Mouse (Mus musculus): Measurements from ENCODE around the gene Hoxa4.

Hoxa4 gene

DNA sequence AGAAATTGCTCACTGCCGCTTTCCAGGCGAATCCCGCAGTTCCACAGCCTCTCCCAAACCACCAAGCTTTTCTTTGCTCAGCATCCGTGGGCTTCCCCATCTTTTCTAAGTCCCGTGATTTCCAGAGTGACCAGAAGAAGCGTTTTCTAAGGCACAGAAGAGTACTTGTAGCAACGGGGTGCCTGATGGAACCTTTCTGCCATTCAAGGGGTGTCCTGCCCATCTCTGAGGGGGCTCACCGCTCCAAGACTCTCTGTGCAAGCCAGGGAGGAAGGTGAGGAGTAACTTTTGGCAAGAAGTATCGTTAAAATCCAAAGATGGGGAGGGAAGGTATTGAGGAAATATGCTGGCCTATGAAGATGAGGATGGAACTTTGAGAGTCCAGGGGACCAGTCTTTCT is 13.7 kb downstream of the Hoxa4 start:
- DNase-seq, result no peak

DNA sequence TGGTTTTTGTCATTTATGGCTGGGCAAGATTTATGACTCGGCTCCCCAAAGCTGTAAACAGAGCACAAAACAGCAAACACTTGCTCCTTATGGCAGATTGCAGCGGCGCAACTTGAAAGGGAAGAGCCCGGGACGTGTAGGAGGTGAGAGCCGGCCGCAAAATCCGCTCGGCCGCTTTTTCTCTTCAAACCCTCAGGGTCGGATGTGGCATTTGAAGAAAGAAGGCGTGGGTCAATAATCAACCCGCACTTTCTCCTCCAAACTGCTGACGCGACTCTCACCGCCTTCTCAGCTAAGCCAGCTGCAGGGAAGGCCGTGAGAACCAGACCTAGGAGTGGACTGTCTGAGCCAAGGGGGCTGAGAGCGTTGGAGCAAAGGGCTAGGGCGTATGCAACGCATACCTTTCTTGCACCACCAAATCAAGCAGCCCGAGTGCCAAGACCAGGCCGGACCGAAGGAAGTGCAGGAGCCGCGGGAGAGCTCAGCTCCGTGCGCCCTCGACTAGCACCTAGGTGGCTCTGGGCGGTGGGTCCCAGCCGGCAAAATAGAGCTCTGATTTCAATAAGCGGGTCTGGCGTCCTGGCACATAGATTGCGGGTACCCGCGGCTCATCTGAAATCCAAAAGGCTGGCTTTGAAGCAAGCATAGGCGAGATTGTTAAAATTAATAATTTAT is 14.4 kb downstream of the Hoxa4 start, which contains the start of gene 5730596B20Rik:
5730596B20Rik (plus strand) TSS at position 438 of the 675 bp plus-strand sequence.
- no peak for DNase-seq

- no peak for DNase-seq
These were observed 15.2 kb downstream of the Hoxa4 start for GRCm38 (mm10) chr6:52176391-52176790.

DNA sequence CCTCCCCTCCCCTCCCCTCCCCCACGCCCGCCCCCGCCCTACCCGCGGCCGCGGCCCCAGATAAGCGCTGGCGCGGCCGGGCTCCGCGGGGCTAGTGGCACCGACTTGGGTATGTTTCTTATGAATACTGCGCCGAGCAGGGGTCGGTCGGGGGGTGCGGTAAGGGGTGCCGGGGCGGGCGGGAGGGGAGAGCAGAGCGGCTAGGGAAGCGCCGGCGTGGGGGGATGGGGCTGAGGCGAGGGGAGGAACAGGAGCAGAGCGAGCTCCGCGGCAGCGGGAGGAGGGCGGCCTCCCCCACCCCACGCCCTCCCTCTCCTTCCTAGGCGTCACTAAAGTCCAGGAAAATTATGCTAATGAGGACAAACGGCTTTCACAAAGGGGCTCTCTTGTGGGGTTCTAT is 15.7 kb downstream of the Hoxa4 start:
- no peak for DNase-seq

DNA sequence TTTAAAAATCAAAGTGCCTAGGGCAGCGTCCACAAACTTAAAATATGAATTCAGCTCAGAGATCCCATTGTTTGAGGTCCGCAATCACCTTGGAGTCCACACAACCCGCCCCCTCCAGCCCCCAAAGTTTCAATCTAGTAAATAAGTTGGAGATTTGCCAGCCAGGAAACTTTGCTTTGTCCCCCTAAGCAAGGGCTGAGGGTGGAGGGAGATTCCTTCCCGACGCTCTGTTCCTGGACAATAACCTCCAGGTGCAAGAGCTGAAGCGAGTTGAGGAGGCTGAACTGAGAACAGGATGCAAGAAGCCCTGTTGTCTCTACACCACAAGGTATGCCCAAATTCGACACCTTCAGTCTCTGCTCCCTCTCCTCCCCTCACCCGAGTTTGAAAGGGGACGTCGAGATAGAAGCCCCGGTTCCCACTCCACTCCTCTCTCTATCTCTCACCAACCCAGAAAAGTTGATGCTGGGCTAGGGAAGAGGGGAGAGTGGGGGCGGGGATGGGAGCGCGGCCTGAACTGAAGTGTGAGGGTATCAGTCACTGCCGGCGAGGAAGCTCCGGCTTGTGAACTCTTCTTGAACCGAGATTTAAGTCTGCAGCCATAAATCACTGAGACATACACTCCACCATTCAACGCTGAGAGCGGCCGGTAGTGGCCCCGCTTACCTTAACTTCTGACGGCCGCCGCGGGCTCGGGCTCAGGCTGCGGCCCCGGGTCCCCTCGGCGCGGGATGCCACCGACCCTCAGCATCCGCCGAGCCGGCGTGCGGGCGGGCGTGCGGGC is 16.4 kb downstream of the Hoxa4 start:
- DNase-seq, result no peak

- DNase-seq, result no peak
These were observed 17.9 kb downstream of the Hoxa4 start for GRCm38 (mm10) chr6:52173648-52174047.

GRCm38 (mm10) chr6:52172501-52172900 is 19.1 kb downstream of the Hoxa4 start:
- no peak for DNase-seq

GRCm38 (mm10) chr6:52171938-52172337 is 19.6 kb downstream of the Hoxa4 start:
- no peak for DNase-seq

- no peak for DNase-seq
These were observed 20.2 kb downstream of the Hoxa4 start for GRCm38 (mm10) chr6:52171331-52171730.

- no peak for DNase-seq
These were observed 20.7 kb downstream of the Hoxa4 start for GRCm38 (mm10) chr6:52170898-52171223.

DNA sequence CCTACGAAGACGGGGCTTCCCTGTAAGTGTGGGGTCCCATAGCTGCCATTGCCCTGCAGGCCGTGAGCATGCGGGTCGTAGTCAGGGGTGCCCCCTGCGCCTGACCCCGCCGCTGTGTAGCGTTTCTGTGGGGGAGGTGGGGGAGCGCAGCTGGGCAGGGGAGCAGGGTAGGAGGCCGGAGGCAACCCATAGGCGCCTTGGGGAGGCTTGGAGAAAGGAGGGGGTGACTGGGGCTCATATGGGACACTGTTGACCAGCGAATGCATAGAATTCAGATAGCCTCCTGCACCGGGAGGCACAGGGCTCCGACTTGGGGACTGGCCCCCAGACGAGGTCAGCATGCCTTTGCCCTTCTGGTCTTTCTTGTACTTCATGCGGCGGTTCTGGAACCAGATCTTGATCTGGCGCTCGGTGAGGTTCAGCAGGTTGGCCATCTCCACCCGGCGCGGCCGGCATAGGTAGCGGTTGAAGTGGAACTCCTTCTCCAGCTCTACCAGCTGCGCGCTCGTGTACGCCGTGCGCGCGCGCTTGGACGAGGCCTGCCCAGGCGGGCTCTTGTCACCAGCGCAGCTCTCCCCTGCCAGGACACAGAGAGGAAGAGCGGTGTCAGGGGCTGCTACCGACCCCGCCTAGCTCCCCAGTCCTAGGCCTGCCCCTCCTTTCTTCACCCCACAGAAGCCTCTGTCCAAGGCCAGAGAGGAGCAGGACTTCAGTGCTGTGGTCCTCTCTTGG is 21.2 kb downstream of the Hoxa4 start:
- DNase-seq, result no peak

- DNase-seq, result no peak
These were observed 21.9 kb downstream of the Hoxa4 start for GRCm38 (mm10) chr6:52169499-52170165.

DNA sequence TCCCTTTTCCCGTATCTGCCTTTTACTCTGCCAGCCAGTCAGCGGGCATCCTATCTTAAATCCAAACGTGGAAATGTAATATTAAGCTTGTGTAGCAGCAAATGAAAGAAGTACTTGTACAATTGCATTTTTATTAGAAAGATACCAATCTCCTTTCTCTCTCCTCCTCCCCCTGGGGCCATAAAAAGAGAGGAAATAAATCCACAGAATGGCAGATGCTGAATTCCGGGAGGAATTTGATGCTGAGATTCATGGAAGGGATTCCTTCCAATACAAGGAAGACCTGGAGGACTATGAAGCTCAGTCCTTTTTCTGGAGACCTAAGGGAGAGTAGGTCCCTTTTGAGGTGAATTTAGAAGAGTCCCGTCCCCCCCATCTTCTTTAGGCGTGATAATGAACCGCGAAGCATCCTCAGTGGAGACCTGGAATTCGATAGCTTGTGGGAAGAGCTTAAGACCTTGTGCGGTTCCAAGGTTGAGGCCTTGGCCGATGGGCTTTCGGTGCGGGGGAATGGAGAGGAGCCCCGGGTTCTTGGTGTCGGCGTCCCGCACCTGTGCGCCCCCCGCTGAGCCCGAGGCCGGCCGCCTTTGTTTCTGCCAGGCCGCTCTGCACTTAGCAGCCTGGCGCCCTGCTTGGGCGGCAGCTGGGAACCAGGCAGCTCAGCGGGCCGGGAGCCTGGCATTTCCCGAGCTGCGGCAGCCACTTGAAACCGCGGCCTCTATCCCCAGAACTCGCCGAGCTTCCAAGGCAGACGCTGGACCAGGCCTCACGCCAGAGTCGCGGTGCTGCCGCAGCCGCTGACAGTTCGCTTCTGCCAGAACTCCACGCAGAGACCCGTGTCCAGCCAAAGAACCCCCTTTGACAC is 23.1 kb downstream of the Hoxa4 start:
- no peak for DNase-seq

GRCm38 (mm10) chr6:52167736-52168161 is 23.8 kb downstream of the Hoxa4 start:
- no peak for DNase-seq

DNA sequence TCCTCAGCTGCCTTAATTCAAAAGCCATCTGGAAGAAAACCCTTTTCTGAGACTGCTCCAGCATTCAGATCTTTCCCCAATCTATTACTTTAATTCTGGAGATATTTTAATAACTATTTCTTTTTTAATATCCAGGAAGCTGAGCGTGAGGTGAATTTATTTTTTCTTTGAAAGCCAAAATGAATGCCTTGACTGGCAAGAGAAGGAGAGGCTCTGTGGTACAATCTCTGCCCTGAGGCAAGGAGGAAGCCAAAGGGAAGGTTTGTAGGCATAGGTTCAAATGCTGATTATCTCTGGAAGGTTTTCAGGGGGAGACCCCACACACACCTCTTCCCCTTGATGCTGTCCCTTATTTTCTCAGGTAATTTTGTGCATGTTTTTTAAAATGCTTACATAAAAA is 24.4 kb downstream of the Hoxa4 start:
- no peak for DNase-seq

GRCm38 (mm10) chr6:52166431-52167077 is 25.0 kb downstream of the Hoxa4 start:
- DNase-seq, result no peak

- DNase-seq, result no peak
These were observed 25.8 kb downstream of the Hoxa4 start for GRCm38 (mm10) chr6:52165441-52166370.

DNA sequence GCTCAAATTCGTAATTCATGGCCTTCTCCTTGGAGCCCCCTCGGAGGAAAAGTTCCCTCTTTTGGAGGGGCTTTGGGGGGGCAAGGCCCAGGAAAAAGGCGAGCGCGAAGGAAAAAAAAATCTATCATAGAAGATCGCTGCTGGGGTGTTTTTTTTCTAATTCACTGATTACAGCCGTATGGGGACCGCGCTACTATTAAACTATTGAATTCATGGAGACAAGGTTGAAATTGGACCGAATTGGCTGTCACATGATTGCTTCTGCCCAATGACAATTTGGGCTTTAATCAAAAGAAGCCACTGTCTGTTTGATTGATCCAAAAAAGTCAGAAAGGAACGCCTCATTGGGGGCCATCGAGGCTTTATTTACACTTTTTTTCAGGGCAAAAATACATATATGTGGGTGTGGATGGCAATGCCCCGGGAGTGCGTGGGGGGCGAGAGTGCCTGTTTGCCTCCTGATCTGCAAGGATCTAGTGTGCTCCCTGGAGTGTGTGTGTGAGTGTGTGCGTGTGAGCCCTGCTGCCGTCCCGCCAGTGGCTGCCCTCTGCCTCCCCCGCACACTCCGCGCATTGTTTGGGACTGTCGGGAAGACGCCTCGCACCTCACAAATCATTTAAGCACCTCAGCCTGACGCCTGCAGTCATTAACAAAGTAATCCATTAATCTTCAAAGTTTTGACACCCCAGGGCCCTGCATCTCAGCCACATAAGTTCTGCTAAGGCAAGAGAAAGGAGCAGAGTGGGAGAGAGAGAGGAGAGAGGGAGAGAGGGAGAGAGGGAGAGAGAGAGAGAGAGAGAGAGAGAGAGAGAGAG is 26.7 kb downstream of the Hoxa4 start, which contains the start of gene Hoxa2:
Hoxa2 (minus strand) TSS at position 206 of the 815 bp plus-strand sequence.
- no peak for DNase-seq

- DNase-seq, result no peak
These were observed 27.4 kb downstream of the Hoxa4 start for GRCm38 (mm10) chr6:52164051-52164625.

Data from cerebellum, postnatal 36 days (tissue).